Mouse (Mus musculus) heart, embryonic 15.5 days (tissue): ENCODE results near the gene Creb3l1. TPM values are rescaled to one million over a fixed set of nuclear protein-coding genes. Genes with fewer than 3 reads are reported as not detected.
A peak's percentile ranks its signal among the peaks of the same experiment; 100 is the strongest.

Experiments
- ATAC-seq: fragments of 200-750 bp; cut with Nextera tagmentation; replicated peaks from 2 replicates; pipeline ENCODE4 v1.8.0; 2017; ENCODE audit warnings: low read depth, moderate TSS enrichment; ENCODE audit not compliant: insufficient number of reproducible peaks, insufficient read depth, low FRiP score
- H3K27ac ChIP-seq: fragments of 300-500 bp; sonication (generic); 2 replicates; pipeline ENCODE4 v1.5.1; 2015; ENCODE audit warnings: mild to moderate bottlenecking, inconsistent platforms
- H3K27me3 ChIP-seq: fragments of 300-500 bp; sonication (generic); 2 replicates; pipeline ENCODE4 v1.6.1; 2015; ENCODE audit warnings: inconsistent platforms
- H3K36me3 ChIP-seq: fragments of 300-500 bp; sonication (generic); 2 replicates; pipeline ENCODE4 v1.6.1; 2015; ENCODE audit warnings: mild to moderate bottlenecking, inconsistent platforms
- H3K4me1 ChIP-seq: fragments of 300-500 bp; sonication (generic); replicated peaks from 2 replicates; pipeline ENCODE4 v1.6.1; 2015; ENCODE audit warnings: inconsistent platforms
- H3K4me2 ChIP-seq: fragments of 300-500 bp; sonication (generic); 2 replicates; pipeline ENCODE4 v1.6.1; 2015; ENCODE audit warnings: inconsistent platforms, mild to moderate bottlenecking, moderate library complexity
- H3K4me3 ChIP-seq: fragments of 300-500 bp; sonication (generic); 2 replicates; pipeline ENCODE4 v1.5.1; 2015; ENCODE audit warnings: mild to moderate bottlenecking, inconsistent platforms
- H3K9ac ChIP-seq: fragments of 300-500 bp; sonication (generic); 2 replicates; pipeline ENCODE4 v1.6.1; 2015; ENCODE audit warnings: mild to moderate bottlenecking, inconsistent platforms
- H3K9me3 ChIP-seq: fragments of 300-500 bp; sonication (generic); replicated peaks from 2 replicates; pipeline ENCODE4 v1.6.1; 2016; ENCODE audit warnings: inconsistent platforms
- WGBS: fragments of 180-500 bp; shearing (Covaris S2); methylation state at CpG from one replicate; pipeline ENCODE4 v1.1.7; 2015; ENCODE audit warnings: mixed read lengths; 5-methylcytosine and 5-hydroxymethylcytosine counted together
- polyA plus RNA-seq: library from polyadenylated mRNA; unstranded; fragments of >200 nt; fragmentation: Nextera tagmentation; extraction: Ambion mirVana; gene quantifications from 2 replicates; pipeline ENCODE4 v1.2.1, GENCODE M21; 2015

Gene Creb3l1
- polyA plus RNA-seq, 1 experiment from 2014 or later: 7.5 TPM

DNA sequence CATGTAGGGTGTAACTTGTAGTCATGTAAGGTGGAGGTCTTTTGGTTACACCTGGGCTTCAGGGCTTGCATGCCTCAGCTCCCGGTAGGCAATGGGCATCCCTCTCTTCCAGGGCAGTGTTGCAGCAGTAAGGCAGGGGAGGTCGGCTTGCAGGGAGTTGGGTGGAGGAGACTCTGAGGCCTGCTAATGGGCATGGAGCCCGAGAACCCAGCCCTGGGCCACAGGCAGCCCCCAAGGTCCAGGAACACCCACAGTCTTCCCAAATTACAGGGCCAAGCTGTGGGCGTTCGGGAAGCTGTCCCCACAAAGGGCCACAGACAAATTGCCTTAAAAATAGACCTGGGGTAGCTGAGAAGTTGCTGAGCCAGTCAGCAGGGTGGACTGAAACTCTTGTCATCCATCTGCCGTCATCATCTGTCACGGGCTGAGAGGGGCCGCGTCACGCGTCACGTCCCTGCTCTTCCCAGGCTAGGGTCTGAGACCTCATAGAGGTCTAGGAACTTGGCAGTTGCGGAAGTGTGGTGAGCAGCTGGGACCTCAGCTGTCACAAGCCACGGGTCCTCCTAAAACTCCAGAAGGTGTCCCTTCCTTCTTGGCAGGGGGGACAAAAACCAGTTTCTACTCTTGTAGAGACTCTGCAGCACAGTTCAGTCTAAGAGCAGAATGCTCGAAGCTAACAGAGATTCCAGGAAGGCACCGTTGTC lies 26.2 kb downstream of the Creb3l1 start:
- Histone ChIP-seq H3K27ac (no peak overlapping the region), H3K4me2 (no peak overlapping the region), H3K9me3 (no peaks in the 10 kb centered on the region), H3K36me3 (no peaks in the 10 kb centered on the region), H3K4me1 (no peaks in the 10 kb centered on the region), H3K27me3 (no peaks in the 10 kb centered on the region), H3K4me3 (no peak overlapping the region), H3K9ac (no peak overlapping the region)
- 69% methylated on average over 16 of the region's 16 CpGs for WGBS
- no peak for ATAC-seq

DNA sequence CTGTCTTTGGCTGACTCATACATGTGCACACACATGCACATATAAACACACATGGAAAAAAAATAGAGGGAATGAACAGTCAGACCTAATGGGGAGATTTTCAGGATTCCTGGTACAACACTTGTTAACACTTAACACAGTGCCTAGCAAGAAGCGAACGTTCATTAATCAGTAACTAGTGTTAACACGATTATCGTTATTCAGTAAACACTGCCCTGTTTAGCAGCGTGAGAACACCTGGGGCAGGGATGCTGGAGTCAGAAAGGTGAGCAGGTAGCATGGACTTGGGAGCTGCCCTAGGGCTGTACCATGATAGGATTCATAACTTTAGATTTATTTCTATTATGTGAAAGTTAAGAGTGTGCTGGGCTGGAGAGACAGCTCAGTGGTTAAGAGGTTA lies 28.3 kb downstream of the Creb3l1 start:
- no peak for ATAC-seq
- no peaks in the 10 kb centered on the region for H3K27me3 ChIP-seq
- H3K36me3 ChIP-seq: no peaks in the 10 kb centered on the region
- no peaks in the 10 kb centered on the region for H3K9me3 ChIP-seq
- 81% methylated on average over 5 of the region's 5 CpGs for WGBS
- no peak overlapping the region for H3K4me2 ChIP-seq
- no peak overlapping the region for H3K27ac ChIP-seq
- H3K9ac ChIP-seq: no peak overlapping the region
- H3K4me3 ChIP-seq: no peak overlapping the region
- H3K4me1 ChIP-seq: no peaks in the 10 kb centered on the region

DNA sequence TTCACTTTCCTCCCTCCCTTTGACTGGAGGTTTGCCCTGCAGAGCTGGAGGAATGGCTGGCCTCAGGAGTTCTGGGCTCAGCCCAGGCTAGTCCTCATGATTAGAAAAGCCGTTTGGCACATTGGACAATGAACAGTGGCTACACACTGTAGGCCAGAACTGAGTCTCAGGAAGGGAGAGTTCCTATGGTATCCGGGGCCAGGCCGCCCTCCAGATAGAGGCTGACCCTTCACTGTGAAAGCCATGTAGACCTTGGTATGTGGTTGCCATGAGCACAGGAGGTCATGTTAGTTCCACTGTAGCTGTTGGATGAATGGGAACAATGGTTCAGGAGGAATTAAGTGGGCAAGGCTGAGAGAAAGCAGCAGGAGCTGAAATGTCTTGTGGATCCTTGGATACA lies 30.9 kb downstream of the Creb3l1 start:
- Histone ChIP-seq H3K9ac (no peak overlapping the region), H3K4me2 (no peak overlapping the region), H3K36me3 (0 out of 2 replicates have a peak, but pooled peaks cover 8% of the 10 kb centered on the region), H3K27ac (no peak overlapping the region), H3K9me3 (no peaks in the 10 kb centered on the region), H3K4me1 (no peaks in the 10 kb centered on the region), H3K4me3 (no peak overlapping the region), H3K27me3 (no peaks in the 10 kb centered on the region)
- 73% methylated on average over 3 of the region's 3 CpGs for WGBS
- no peak for ATAC-seq

DNA sequence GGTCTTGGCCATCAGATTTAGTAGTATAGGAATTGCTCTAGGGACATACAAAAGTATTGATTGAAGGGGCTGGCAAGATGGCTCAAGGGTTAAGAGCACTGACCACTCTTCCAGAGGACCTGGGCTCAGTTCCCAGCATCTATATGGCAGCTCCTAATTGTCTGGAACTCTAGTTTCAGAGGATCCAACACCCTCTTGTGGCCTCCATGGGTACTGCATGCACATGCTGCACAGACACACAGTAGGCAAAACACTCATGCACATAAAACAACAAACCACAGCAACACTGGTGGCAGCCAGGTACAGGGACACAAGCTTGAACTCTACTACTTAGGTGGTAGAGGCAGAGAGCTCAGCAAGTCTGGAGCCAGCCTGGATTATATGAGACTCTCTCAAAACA lies 34.6 kb downstream of the Creb3l1 start:
- no peaks in the 10 kb centered on the region for H3K27me3 ChIP-seq
- peaks cover 14% of the 10 kb centered on the region for H3K4me1 ChIP-seq
- no peak overlapping the region for H3K4me3 ChIP-seq
- 0 out of 2 replicates have a peak, but pooled peaks cover 8% of the 10 kb centered on the region for H3K36me3 ChIP-seq
- no peaks in the 10 kb centered on the region for H3K9me3 ChIP-seq
- H3K4me2 ChIP-seq: no peak overlapping the region
- no peak for ATAC-seq
- H3K27ac ChIP-seq: no peak overlapping the region
- H3K9ac ChIP-seq: no peak overlapping the region

DNA sequence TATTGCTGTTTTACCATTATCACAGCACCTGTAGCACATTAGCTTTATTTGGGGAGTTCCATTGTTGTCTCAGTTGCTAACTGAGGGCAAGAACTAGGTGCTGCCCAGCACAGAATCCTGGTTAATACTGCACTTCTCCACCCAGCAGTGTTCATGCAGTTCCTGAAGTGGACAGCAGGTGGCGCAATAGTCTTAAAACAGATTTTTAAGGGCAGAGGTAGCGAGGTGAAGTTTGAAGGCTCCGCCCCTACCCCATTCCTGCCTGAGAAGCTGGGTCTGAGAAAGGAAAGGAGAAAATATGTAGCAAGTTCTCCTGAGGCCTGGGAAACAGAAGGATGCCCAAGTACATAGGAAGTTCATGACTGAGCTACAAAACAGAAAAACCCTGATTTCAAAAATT lies 36.8 kb downstream of the Creb3l1 start:
- no peak for ATAC-seq
- under 1% methylated on average over 3 of the region's 3 CpGs for WGBS
- no peak overlapping the region for H3K9ac ChIP-seq

DNA sequence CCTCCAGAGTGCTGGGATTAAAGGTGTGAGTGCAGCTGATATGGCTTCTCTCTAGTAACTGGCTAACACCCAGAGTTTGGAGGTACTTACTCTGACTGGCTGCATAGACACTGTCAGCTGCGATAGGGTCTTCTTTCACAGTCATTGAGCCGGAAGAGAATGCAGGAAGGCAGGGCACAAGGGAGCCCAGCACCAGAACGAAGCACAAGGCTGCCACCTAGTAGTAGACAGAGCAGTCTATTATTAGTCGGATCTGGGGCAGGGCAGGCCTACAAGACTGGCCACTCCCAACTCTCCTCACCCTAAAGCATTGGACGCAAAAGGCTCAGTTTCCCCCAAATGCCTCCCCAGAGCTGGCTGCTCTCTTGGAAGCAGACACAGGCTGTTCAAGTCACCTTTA lies 38.2 kb downstream of the Creb3l1 start:
- ATAC-seq: 0 out of 2 replicates have a peak, but pooled peaks have one; percentile 54
- Histone ChIP-seq H3K4me2 (no peak overlapping the region), H3K9ac (no peak overlapping the region), H3K4me1 (peaks cover 23% of the 10 kb centered on the region), H3K4me3 (no peak overlapping the region), H3K36me3 (0 out of 2 replicates have a peak, but pooled peaks cover 8% of the 10 kb centered on the region), H3K27me3 (no peaks in the 10 kb centered on the region), H3K27ac (peak overlapping the region; percentile 49; the same call in 1 of the 2 replicates), H3K9me3 (no peaks in the 10 kb centered on the region)
- WGBS: 9% methylated on average over 5 of the region's 5 CpGs

More for the DNA sequence above, 36.8 kb downstream of the Creb3l1 start:
- peaks cover 23% of the 10 kb centered on the region for H3K4me1 ChIP-seq
- no peaks in the 10 kb centered on the region for H3K27me3 ChIP-seq
- H3K9me3 ChIP-seq: no peaks in the 10 kb centered on the region
- H3K4me3 ChIP-seq: no peak overlapping the region
- H3K36me3 ChIP-seq: 0 out of 2 replicates have a peak, but pooled peaks cover 8% of the 10 kb centered on the region
- H3K27ac ChIP-seq: no peak overlapping the region
- no peak overlapping the region for H3K4me2 ChIP-seq

DNA sequence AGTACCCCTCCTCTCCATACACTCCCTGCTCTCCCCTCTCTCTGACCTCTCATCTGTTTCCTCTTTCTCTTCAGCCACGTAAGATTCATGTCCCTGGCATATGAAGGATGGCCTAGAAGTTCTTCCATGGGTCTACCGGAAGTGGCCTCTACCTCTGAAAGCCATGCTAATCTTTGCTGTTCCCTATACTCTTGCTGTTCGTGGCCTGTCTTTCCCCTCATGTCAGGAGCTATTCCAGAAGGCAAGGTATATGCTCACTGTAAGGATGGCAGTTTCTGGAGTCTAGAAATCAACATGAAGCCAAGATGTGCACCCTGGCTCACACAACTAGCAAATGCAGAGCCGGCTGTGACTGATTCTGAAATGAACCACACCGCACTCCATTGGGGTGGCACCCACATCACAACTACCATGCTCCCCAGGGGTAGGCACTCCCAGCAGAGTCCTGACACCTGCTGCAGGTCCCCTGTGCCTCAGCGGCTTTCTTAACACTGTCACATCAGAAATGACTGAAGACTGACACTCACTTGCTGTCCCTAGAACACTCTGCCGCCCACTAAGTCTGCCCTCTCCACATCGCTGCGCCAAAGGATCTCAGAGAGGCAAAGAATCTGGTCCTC lies 39.3 kb downstream of the Creb3l1 start:
- no peaks in the 10 kb centered on the region for H3K9me3 ChIP-seq
- WGBS: 42% methylated on average over 9 of the region's 9 CpGs
- peak overlapping the region; percentile 28 for H3K4me3 ChIP-seq
- H3K4me2 ChIP-seq: peak overlapping the region; percentile 59
- peaks cover 27% of the 10 kb centered on the region for H3K4me1 ChIP-seq
- peak overlapping the region; percentile 84 for H3K27ac ChIP-seq
- H3K27me3 ChIP-seq: no peaks in the 10 kb centered on the region
- H3K36me3 ChIP-seq: no peaks in the 10 kb centered on the region
- ATAC-seq: no peak; the same call in 1 of the 2 replicates
- no peak overlapping the region for H3K9ac ChIP-seq

DNA sequence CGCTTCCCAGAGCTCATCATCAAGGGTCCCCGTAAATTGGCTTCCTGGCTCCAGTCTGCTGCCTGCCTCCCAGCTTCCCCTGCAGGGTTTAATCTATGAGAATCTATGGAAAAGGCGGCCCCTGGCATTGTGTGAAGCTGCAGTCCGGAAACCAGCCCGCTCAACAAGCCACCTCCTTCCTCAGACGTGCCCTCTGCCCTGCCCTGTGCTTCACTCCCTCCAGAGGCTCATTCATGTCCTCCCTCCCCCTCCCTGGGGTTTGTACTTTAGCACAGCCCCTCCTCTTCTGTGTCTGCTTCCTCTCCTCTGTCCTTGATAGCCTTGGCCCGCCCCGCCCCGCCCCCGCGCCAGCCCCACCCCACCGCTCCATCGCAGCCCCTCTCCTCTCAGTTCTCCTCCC lies 39.9 kb downstream of the Creb3l1 start:
- Histone ChIP-seq H3K9ac (peak overlapping the region; percentile 50), H3K27ac (peak overlapping the region; percentile 84), H3K4me3 (peak overlapping the region; percentile 28), H3K4me2 (peak overlapping the region; percentile 59), H3K4me1 (peaks cover 27% of the 10 kb centered on the region), H3K9me3 (no peaks in the 10 kb centered on the region), H3K27me3 (no peaks in the 10 kb centered on the region), H3K36me3 (no peaks in the 10 kb centered on the region)
- 3% methylated on average over 13 of the region's 13 CpGs for whole genome bisulfite sequencing
- ATAC-seq: peak; percentile 90

DNA sequence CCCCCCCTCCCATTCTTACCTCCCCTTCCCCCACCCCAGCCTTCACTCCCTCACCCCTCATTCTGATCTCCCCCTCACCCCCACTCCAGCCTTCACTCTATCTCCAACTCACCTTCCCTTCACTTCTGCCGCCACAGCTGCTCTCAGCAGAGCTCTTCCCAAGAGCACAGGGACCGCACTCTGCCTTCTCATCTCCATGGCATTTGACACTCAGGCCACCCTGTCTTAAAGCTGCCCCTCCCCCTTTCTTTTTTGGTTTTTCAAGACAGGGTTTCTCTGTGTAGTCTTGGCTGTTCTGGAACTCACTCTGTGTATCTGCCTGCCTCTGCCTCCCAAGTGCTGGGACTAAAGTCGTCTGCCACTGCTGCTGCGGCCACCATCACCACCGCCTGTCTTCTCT lies 43.5 kb downstream of the Creb3l1 start:
- no peak for ATAC-seq
- H3K27me3 ChIP-seq: peaks cover 14% of the 10 kb centered on the region
- H3K36me3 ChIP-seq: no peaks in the 10 kb centered on the region
- no peak overlapping the region for H3K27ac ChIP-seq
- no peaks in the 10 kb centered on the region for H3K9me3 ChIP-seq
- H3K4me3 ChIP-seq: no peak overlapping the region
- 59% methylated on average over 5 of the region's 5 CpGs for WGBS
- H3K4me1 ChIP-seq: peaks cover 41% of the 10 kb centered on the region
- no peak overlapping the region for H3K9ac ChIP-seq
- H3K4me2 ChIP-seq: no peak overlapping the region

DNA sequence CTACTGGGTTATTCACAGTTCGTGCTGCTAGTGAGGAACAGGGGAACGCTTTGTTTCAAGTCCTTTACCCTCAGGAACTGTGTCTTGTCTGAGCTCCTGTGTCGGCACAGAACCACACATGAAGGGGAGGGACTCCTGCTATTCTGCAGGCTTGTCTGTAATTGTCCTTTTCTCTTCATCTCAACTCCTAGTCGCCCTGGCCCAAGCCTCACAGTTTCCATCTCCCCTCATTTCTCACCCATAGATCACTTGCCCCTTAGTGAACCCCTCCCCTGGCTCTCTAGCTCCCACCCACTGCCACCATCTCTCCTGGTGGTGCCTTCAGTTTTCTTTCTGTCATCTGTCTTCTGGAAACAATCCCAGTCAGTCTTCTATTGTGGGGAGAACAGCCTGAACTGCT lies 44.1 kb downstream of the Creb3l1 start:
- ATAC-seq: no peak
- H3K36me3 ChIP-seq: no peaks in the 10 kb centered on the region
- H3K9me3 ChIP-seq: no peaks in the 10 kb centered on the region
- 36% methylated on average over 4 of the region's 4 CpGs for WGBS
- H3K27me3 ChIP-seq: peaks cover 20% of the 10 kb centered on the region
- no peak overlapping the region for H3K4me2 ChIP-seq
- H3K4me3 ChIP-seq: no peak overlapping the region
- no peak overlapping the region for H3K27ac ChIP-seq
- H3K9ac ChIP-seq: no peak overlapping the region
- peaks cover 43% of the 10 kb centered on the region for H3K4me1 ChIP-seq

DNA sequence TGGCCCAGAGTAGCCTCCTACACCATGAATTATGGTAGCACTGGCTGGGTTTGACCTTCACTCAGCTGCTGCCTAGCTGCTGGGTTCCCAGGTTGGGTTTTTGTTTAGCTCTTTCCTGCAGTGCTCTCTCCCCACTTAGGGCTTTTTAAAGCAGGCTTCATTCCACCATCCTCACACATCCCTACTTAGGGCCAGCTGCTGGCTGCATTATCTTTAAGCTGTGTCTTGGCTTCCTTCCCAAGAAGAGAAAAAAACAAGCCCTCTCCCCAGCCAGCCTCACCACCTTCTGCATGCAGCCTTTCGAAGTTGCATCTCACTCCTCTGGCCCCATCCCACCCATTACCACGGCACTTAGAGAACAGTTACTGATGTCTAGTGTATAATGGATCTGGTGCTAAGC lies 45.8 kb downstream of the Creb3l1 start:
- H3K4me2 ChIP-seq: no peak overlapping the region
- H3K9me3 ChIP-seq: no peaks in the 10 kb centered on the region
- 11% methylated on average over 2 of the region's 2 CpGs for WGBS
- H3K9ac ChIP-seq: peak overlapping the region; percentile 28; the same call in 1 of the 2 replicates
- H3K27me3 ChIP-seq: peaks cover 35% of the 10 kb centered on the region
- H3K4me1 ChIP-seq: peaks cover 30% of the 10 kb centered on the region
- ATAC-seq: peak; percentile 32; the same call in 1 of the 2 replicates
- peak overlapping the region; percentile 78 for H3K27ac ChIP-seq
- no peaks in the 10 kb centered on the region for H3K36me3 ChIP-seq
- no peak overlapping the region for H3K4me3 ChIP-seq

DNA sequence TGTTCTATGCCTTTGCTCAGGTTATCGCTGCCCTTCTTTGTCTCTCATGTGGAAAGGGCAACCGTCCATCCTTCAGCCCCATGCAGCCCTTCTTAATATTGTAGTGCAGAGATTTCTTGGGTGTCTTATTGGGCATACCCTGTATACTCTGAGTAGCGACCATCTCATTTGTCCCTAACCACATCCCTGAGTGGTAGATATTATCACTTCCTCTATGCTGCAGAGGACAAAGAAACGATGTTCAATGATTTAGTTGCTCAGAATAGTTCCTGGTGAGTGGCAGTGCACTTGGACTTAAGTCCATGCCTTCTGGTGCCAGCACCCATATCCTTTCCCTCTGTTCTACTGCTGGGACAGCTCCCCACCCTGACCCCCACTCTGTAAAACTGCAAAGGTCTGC lies 46.3 kb downstream of the Creb3l1 start:
- no peaks in the 10 kb centered on the region for H3K36me3 ChIP-seq
- H3K4me1 ChIP-seq: peaks cover 30% of the 10 kb centered on the region
- WGBS: 59% methylated on average over 4 of the region's 4 CpGs
- H3K9me3 ChIP-seq: no peaks in the 10 kb centered on the region
- H3K9ac ChIP-seq: no peak overlapping the region
- H3K4me2 ChIP-seq: no peak overlapping the region
- no peak overlapping the region for H3K4me3 ChIP-seq
- peaks cover 35% of the 10 kb centered on the region for H3K27me3 ChIP-seq
- H3K27ac ChIP-seq: peak overlapping the region; percentile 78
- ATAC-seq: no peak
